Mouse (Mus musculus): ENCODE data around the gene Rad54l.
A peak's percentile ranks its signal among the peaks of the same experiment; 100 is the strongest.

Rad54l gene

DNA sequence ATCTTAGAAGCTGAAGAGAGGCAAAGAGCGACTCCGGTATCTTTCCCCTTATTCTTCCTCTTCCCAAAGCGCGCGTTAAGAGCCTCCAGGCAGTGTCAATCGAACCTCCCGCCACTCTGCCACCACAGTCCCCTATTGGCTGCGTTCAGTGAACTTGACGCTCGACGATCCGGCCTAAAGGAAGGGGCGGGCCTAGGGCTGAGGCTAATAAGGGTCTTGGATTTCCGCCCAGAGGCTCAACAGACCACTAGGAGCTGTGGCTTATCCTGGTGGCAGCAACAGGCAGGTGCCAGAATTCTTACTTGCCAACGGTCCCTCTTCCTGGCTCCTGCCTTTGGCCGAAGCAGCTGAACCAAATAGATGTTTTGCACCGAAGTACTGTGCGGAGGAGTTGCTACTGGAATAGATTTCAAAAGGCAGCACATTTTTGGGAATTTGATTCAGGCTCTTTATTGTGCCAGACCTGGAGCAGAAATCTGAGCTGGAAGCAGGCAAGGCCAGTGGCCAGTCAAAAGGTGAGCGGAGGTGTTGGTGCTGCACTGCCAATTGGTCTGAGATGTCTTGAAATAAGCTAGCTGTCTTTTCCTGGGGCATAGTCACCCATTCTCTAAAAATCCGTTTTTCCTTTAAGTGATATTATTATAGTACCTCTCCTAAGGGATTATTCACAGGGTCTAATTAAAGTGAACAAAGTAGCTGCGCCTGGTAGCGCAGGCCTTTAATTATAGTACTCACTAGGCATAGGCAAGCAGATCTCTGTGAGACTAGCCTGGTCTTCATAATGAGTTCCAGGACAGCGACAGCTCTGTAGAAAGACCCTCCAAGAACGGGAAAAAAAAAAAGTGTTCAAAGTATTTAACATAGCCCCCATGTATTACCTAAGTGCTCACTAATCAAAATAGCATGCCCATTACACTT, at the start of gene Rad54l, which contains the start of gene Pomgnt1:
Gene Rad54l (minus strand): TSS at position 89 of the 918 bp plus-strand sequence.
Gene Pomgnt1 (plus strand): TSS at position 239 of the 918 bp plus-strand sequence.
- DNase-seq (ENCODE audit: low spot score in 2 of 2), result peak; percentile 74 to 83

GRCm38 (mm10) chr4:116173072-116173471, 49.6 kb upstream of the Rad54l start, which contains the start of the genes 1700042G07Rik and Gm49337:
Gene 1700042G07Rik, plus strand, starts transcription at chr4:116173372.
Gene Gm49337, plus strand, starts transcription at chr4:116173384.
- no peak for DNase-seq (ENCODE audit: low spot score in 2 of 2)

GRCm38 (mm10) chr4:116169353-116169672, 45.8 kb upstream of the Rad54l start:
- DNase-seq (ENCODE audit: low spot score in 2 of 2), result no peak

GRCm38 (mm10) chr4:116168617-116169352, 45.3 kb upstream of the Rad54l start:
- peak; percentile 53 to 72 for DNase-seq (ENCODE audit: low spot score in 2 of 2)

DNA sequence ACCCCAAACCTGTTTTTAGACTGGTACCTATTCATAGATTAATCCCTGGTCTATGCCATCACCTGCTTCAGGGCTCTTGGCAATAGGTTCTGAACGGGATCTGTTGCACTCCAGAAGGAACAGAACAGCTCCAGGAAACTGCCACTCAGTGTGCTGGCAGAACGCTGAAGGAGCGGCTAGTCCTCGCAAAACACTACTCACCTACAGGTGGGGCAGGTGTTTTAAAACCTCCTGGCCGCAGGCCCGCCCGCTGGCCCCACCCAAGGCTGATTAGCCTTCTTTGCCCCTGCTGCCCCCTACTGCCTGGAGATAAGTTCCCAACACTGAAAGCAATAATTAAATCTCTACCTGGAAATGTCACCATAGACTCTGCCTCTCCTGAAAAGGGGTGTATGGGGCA, 43.9 kb upstream of the Rad54l start, which contains the start of gene Tspan1:
Gene Tspan1 (minus strand): TSS at position 198 of the 400 bp plus-strand sequence.
- peak in 1 of 2 experiments; percentile 45 for DNase-seq (ENCODE audit: low spot score in 2 of 2)

GRCm38 (mm10) chr4:116165708-116166407, 42.4 kb upstream of the Rad54l start:
- no peak for DNase-seq (ENCODE audit: low spot score in 2 of 2)

DNA sequence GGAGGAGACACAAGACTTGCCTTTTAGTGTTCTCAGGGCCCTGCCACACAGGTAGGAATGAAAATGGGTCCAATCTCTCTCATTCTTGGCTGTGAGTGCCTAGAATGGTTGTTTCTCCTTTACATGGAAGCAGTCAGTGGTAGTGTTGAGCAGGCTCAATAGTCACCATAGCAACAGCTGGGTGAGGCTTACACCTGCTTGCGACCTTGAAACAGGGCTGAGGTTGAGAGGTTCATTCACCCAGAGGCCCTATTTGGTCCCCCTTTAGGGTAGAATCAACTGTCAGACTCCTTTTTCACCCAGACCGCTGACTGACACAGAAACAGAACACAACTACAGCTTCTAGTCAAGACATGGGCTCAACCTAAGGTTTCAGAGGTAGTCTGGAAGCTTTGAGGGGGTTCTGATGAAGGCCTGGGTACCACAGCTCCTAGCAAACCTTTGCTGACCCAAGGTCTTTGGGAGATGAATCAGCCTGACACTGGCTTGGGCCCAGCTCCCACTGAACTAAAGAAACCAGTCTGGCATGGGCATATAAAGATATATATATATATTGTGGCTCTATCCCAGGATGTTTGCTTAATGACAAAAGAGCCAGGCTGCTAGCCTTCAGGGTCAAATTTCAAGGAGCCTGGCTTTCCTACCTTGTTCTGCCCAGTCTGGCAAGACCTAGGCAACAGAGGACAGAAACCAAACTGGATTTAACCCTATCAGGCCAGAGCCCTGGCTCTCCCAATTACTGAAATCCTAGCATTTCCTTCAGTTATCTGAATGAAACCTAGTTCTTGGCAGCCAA, 41.5 kb upstream of the Rad54l start:
- no peak for DNase-seq (ENCODE audit: low spot score in 2 of 2)

DNA sequence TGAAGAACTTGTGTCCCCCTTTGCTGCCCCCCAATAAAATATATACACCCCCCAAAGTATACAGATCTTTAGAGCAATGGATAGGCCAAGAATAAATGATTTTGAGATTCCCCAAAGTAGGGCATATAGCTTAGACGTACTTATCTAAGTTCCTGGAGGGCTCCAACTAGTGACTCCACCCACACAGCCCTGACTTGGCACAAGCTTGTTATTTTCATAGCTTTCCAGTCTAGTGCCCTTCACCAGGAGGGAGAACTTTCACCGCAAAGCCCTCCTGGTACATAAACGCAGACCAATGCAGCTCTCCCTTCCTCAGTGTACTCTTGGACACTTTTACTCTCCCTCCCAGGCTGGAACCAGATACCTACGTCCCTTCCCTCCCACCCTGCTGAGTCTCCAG, 38.7 kb upstream of the Rad54l start:
- DNase-seq (ENCODE audit: low spot score in 2 of 2), result no peak

- DNase-seq (ENCODE audit: low spot score in 2 of 2), result no peak
These were observed 37.3 kb upstream of the Rad54l start for GRCm38 (mm10) chr4:116160769-116161168.

DNA sequence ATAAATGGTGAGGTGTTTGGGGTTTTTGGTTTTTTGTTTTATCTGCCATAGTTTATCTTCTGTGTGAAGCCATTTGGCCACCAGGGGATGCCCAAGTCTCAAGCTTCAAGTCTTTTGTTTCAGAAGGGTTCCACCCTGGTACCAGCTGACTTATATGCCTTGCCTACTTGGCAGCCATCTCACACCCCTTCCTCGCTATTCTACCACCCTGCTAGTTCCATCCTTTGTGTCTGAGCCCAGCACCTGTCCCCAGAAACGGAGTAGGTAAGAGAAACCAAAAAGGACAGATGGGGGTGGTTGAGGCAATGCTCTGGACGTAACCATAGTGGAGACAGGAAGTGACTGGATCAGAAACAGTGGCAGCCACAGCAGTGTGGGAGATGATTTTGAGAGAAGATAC, 36.4 kb upstream of the Rad54l start:
- DNase-seq (ENCODE audit: low spot score in 2 of 2), result no peak

DNA sequence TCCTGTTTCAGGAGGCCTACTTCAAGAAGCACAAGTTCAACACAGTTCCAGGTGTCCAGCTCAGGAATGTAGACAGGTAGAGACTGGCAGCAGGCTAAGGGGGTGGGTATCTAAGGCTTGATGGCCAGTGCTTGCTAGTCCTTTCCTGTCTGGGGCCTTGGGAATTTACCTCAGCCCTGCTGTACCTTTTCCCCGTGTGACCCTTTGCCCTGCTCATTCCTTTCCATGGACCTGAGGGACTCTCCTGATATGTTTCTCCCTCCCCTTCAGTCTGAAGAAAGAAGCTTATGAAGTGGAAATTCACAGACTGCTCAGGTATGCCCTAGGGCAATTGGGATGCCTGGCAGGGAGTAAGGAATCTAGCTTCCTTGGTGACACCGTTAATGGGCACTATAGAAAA, 34.4 kb upstream of the Rad54l start:
- no peak for DNase-seq (ENCODE audit: low spot score in 2 of 2)

DNA sequence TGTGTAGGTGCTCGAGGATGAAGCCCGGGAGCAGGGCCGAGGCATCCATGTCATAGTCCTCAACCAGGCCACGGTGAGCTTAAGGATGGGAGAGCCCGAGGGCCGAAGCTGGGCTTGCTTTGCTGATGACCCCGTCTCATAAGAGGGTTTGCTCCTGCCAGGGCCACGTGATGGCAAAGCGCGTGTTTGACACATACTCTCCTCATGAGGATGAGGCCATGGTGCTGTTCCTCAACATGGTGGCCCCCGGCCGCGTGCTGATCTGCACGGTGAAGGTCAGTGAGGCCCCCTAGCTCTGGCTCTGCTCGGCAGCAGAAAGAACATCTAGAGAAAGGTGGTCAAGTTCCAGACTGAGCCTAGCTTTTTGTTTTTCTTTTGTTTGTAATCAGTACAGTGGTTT, 29.2 kb upstream of the Rad54l start:
- no peak for DNase-seq (ENCODE audit: low spot score in 2 of 2)

- no peak for DNase-seq (ENCODE audit: low spot score in 2 of 2)
These were observed 27.7 kb upstream of the Rad54l start, which contains the start of gene Lurap1 for GRCm38 (mm10) chr4:116151238-116151637. Gene Lurap1, minus strand, starts transcription at chr4:116151338.

- no peak for DNase-seq (ENCODE audit: low spot score in 2 of 2)
These were observed 27.4 kb upstream of the Rad54l start for GRCm38 (mm10) chr4:116150862-116151221.

DNA sequence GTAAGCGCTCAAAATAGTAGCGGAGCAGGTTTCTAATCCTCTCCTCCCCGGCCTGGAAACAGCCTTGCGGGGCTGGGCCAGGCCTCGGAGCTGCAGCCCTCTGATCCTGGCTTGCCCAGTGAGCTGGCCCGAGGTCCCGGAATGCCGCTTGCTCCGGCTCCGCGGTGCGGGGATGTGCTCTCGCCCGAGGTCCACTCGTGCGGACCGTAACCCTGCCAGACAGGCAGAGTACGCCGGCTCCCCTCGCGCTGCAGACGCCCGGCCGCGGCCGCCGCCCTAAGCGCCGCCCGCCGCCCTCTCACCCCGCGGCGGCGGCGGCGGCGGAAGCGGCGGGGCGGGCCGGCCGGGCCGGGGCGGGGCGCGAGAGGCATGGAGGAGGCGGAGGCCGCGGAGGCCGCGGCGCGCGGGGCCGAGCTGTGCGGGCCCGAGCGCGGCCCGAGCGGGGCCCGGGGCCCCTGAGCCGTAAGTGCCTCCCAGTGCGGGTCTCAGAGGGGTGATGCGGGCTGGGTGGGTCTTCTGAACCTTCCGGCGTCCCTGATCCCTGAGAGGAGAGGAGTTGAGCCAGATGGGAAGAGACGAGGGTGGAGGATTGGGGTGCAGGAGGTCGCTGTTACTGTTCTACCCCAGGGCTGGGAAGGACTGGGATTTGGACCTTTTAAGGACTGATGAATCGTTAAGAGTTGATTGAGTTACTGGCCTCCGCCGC, 26.8 kb upstream of the Rad54l start:
- peak in 1 of 2 experiments; percentile 62 for DNase-seq (ENCODE audit: low spot score in 2 of 2)

DNA sequence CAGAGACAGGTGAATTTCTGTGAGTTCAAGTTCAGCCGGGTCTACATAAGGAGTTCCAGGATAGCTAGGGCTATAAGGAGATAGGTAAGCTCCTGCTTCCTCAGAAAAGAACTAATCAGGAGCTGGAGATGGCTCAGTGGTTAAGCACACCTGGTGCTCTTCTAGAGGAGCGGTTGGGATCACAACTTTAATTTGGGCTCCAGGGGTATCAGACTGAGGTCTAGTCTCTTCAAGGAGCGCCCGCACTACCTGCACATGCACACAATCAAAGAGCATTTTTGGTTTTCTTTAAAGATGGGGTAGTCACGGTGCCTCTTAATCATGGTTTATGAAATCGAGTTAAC, 26.3 kb upstream of the Rad54l start:
- DNase-seq (ENCODE audit: low spot score in 2 of 2), result no peak

- peak; percentile 47 to 68 for DNase-seq (ENCODE audit: low spot score in 2 of 2)
These were observed 20.6 kb upstream of the Rad54l start for GRCm38 (mm10) chr4:116143891-116144717.

GRCm38 (mm10) chr4:116143317-116143811, 19.9 kb upstream of the Rad54l start:
- no peak for DNase-seq (ENCODE audit: low spot score in 2 of 2)

DNA sequence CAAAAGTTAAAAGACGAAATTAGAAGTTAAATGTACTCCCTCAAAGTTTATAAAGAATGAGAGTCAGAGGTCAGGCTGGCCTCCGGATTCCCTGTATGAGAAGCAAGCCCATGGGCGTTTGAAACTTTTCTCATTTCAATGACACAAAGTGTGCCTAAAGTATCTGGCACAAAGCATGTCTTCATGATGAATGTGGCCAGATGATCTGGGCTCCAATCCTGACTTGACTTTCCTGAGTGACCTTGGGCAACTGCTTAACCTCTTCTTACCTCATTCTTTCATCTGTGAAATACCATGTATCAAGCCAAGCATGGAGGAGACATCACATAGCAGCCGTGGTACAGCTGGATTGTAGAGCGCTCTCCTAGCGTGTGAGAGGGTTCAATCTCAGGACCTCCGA, 18.8 kb upstream of the Rad54l start:
- DNase-seq (ENCODE audit: low spot score in 2 of 2), result no peak

All from urinary bladder, postnatal 4 days (tissue).